Mouse (Mus musculus) intestine, embryonic 15.5 days (tissue): ENCODE measurements around the gene Urb1. TPM values are rescaled to one million over a fixed set of nuclear protein-coding genes. Genes with fewer than 3 reads are reported as not detected.

Experiments
- ATAC-seq: fragments of 200-750 bp; cut with Nextera tagmentation; 2 replicates; pipeline ENCODE4 v1.8.0; 2017; ENCODE audit warnings: moderate TSS enrichment, moderate library complexity
- H3K27ac ChIP-seq: fragments of 300-500 bp; sonication (generic); 2 replicates; pipeline ENCODE4 v1.5.1; 2015; ENCODE audit warnings: mild to moderate bottlenecking, inconsistent platforms
- H3K27me3 ChIP-seq: fragments of 300-500 bp; sonication (generic); replicated peaks from 2 replicates; pipeline ENCODE4 v1.6.1; 2015; ENCODE audit warnings: inconsistent platforms
- H3K36me3 ChIP-seq: fragments of 300-500 bp; sonication (generic); 2 replicates; pipeline ENCODE4 v1.6.1; 2015; ENCODE audit warnings: inconsistent platforms
- H3K4me1 ChIP-seq: fragments of 300-500 bp; sonication (generic); replicated peaks from 2 replicates; pipeline ENCODE4 v1.6.1; 2015; ENCODE audit warnings: inconsistent platforms
- H3K4me2 ChIP-seq: fragments of 300-500 bp; sonication (generic); replicated peaks from 2 replicates; pipeline ENCODE4 v1.6.1; 2015; ENCODE audit warnings: mild to moderate bottlenecking, inconsistent platforms
- H3K4me3 ChIP-seq: fragments of 300-500 bp; sonication (generic); replicated peaks from 2 replicates; pipeline ENCODE4 v1.5.1; 2015; ENCODE audit warnings: inconsistent platforms
- H3K9ac ChIP-seq: fragments of 300-500 bp; sonication (generic); 2 replicates; pipeline ENCODE4 v1.6.1; 2015; ENCODE audit warnings: inconsistent platforms
- H3K9me3 ChIP-seq: fragments of 300-500 bp; sonication (generic); 2 replicates; pipeline ENCODE4 v1.6.1; 2016; ENCODE audit warnings: inconsistent platforms
- WGBS: fragments of 180-500 bp; shearing (Covaris S2); methylation state at CpG from one replicate; pipeline ENCODE4 v1.1.7; 2015; 5-methylcytosine and 5-hydroxymethylcytosine counted together
- polyA plus RNA-seq: library from polyadenylated mRNA; unstranded; fragments of >200 nt; fragmentation: Nextera tagmentation; extraction: Ambion mirVana; gene quantifications from 2 replicates; pipeline ENCODE4 v1.2.1, GENCODE M21; 2015

Gene Urb1
- polyA plus RNA-seq, 1 experiment from 2014 or later = 7.6 TPM

DNA sequence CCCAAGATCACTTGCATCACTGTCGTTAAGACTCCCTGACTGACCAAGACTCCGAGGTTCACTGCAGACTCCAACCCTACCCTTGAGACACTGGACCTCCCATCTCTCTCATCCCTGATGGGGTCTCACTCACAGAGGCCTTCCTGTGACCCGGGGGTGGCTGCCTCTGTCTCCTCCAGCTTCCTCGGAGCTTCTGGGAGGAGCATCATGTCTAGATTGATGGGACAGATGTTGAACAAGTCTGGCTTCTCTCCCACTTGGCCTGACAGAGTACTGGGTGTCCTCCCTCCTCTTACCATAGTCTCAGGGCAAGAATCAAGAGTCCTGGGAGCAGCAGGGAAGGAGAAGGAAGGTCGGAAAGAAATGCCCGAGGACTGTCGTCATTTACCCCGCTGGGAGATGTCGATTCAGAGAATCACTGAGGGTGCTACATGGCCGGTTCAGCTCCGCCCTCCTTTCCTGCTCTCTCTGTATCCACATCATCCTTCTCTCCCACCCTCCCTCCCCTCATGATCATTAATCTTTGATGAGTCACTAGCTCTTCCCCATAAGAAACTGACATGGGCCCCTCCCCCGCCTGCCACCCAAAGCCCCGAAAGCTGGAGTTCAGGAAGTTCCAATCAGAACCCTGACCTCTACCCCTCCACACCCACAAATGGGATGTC lies 105.9 kb downstream of the Urb1 start:
- ATAC-seq = no peak
- no peak overlapping the region for H3K4me2 ChIP-seq
- H3K4me3 ChIP-seq = no peak overlapping the region
- H3K27me3 ChIP-seq = no peaks in the 10 kb centered on the region
- no peaks in the 10 kb centered on the region for H3K9me3 ChIP-seq
- 44% methylated on average over 13 of the region's 13 CpGs for WGBS
- peaks cover 9% of the 10 kb centered on the region; the same call in 1 of the 2 replicates for H3K4me1 ChIP-seq
- no peak overlapping the region for H3K9ac ChIP-seq
- H3K27ac ChIP-seq = no peak overlapping the region
- no peaks in the 10 kb centered on the region for H3K36me3 ChIP-seq

DNA sequence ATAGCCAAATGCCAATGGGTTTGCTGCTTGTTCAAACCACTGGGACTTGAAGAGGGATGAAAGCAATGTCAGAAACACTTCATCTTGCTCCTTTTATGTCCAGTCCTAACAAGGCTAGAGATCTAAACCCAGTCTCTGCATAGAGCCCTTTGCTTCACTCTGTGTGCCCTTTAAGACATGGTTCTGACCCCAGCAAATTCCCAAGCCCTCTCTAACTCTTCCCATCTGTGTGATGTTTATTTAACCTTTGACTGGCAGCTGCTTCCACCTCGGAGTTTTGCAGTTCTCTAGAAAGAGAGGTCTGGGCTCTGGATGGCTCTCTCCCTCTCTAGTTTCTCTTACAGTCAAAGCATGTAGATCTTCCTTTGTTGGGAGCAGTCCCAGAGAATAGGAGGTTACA lies 106.6 kb downstream of the Urb1 start:
- no peak overlapping the region for H3K4me2 ChIP-seq
- no peaks in the 10 kb centered on the region for H3K9me3 ChIP-seq
- ATAC-seq = no peak
- no peak overlapping the region for H3K27ac ChIP-seq
- H3K9ac ChIP-seq = no peak overlapping the region
- no peaks in the 10 kb centered on the region for H3K27me3 ChIP-seq
- H3K36me3 ChIP-seq = no peaks in the 10 kb centered on the region
- H3K4me3 ChIP-seq = no peak overlapping the region
- peaks cover 9% of the 10 kb centered on the region; the same call in 1 of the 2 replicates for H3K4me1 ChIP-seq
- WGBS = 0% methylated on average over 1 of the region's 1 CpGs

DNA sequence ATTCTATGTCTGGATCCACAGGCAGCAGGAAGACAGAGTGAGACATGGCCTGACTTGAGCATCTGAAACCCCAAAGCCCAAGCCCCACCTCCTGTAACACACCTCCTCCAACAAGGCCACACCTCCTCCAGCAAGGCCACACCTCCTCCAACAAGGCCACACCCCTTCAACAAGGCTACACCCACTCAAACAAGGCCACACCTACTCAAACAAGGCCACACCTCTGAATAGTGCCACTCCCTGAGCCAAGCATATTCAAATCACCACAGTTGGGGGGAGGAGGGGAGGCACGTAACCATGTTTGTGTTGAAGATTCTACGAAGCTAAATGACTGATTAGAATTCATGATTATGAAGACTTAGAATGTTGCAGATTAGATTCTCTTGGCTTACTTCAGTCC lies 108.7 kb downstream of the Urb1 start:
- no peak overlapping the region for H3K27ac ChIP-seq
- no peaks in the 10 kb centered on the region for H3K9me3 ChIP-seq
- no peak overlapping the region for H3K4me3 ChIP-seq
- ATAC-seq = no peak
- H3K36me3 ChIP-seq = no peaks in the 10 kb centered on the region
- no peak overlapping the region for H3K9ac ChIP-seq
- 94% methylated on average over 2 of the region's 2 CpGs for WGBS
- no peak overlapping the region for H3K4me2 ChIP-seq
- H3K4me1 ChIP-seq = peaks cover 9% of the 10 kb centered on the region; the same call in 1 of the 2 replicates
- no peaks in the 10 kb centered on the region for H3K27me3 ChIP-seq

Other genes starting within 250 kb of the Urb1 start
- gene Mis18a, start 83.0 kb downstream of the Urb1 start, polyA plus RNA-seq = 60.5 and 65.2 TPM in 2 replicates
- 0.40 and 3.4 TPM in 2 replicates for gene Mrap, start 72.2 kb downstream of the Urb1 start, polyA plus RNA-seq
- gene Eva1c, start 16.3 kb upstream of the Urb1 start, polyA plus RNA-seq = 0.70 and 0.78 TPM in 2 replicates
- gene Cfap298, start 124.7 kb upstream of the Urb1 start, polyA plus RNA-seq = 36.1 and 42.4 TPM in 2 replicates
- gene Synj1, start 200.9 kb upstream of the Urb1 start, polyA plus RNA-seq = 11.5 and 14.8 TPM in 2 replicates
- 45.0 and 45.6 TPM in 2 replicates for gene Paxbp1, start 234.1 kb upstream of the Urb1 start, polyA plus RNA-seq